Mouse (Mus musculus): ENCODE measurements around the gene Tbc1d23.

Gene Tbc1d23

GRCm38 (mm10) chr16:57144741-57145140, 86.6 kb downstream of the Tbc1d23 start:
- ChIA-PET POLR2A (interaction anchor here in 1 of 4 experiments (2.8 kb wide), 1 partner anchor 14 kb away, joined by 6 read pairs; no protein-coding TSS in a partner anchor), CTCF (no interaction called here)

DNA sequence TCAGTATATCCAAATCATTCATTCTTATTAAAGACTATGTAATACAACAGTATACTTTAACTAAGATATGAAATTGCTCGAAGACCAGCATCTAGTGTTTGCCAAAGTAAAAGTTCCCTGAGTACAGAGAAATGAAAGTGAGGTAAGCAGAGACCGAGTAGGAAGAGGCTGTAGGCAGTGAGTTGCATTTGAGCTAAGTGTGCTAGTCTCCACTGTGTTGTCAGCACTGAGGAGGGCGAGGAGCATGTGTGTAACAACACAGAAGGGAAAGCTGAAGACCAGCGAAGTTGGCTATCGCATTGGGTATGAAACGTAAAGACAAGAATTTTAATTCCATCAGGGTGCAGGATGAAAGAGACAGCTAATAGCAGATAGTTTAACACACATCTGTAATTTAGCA, 97.7 kb downstream of the Tbc1d23 start:
- POLR2A ChIA-PET = interaction anchor here in 3 of 4 experiments (0.8 to 4.8 kb wide), 9 partner anchors 10 to 1162 kb away, joined by 3 to 24 read pairs (median 4); partner anchors contain the start of gene Nit2 (in 2 of the 3)

GRCm38 (mm10) chr16:57132326-57132725, 99.0 kb downstream of the Tbc1d23 start:
- ChIA-PET CTCF (no interaction called here), POLR2A (interaction anchor here in 3 of 4 experiments (0.6 to 4.1 kb wide), 9 partner anchors 8 to 44 kb away, joined by 3 to 24 read pairs (median 6); partner anchors contain the start of genes Tomm70a (in 2 of the 3) and Nit2 (in 1 of the 3))

More for the DNA sequence above, 97.7 kb downstream of the Tbc1d23 start:
- CTCF ChIA-PET = no interaction called here

- CTCF ChIA-PET = interaction anchor here in 2 of 4 experiments (0.7 to 1.9 kb wide), 2 partner anchors 35 to 981 kb away, joined by 4 to 7 read pairs; no protein-coding TSS in a partner anchor
- POLR2A ChIA-PET = interaction anchor here in 3 of 4 experiments (0.6 to 4.1 kb wide), 16 partner anchors 9 to 462 kb away, joined by 3 to 24 read pairs (median 4); partner anchors contain the start of genes Nit2 (in 2 of the 3) and Tomm70a (in 2 of the 3)
Measured at GRCm38 (mm10) chr16:57131544-57131943, 99.8 kb downstream of the Tbc1d23 start.

DNA sequence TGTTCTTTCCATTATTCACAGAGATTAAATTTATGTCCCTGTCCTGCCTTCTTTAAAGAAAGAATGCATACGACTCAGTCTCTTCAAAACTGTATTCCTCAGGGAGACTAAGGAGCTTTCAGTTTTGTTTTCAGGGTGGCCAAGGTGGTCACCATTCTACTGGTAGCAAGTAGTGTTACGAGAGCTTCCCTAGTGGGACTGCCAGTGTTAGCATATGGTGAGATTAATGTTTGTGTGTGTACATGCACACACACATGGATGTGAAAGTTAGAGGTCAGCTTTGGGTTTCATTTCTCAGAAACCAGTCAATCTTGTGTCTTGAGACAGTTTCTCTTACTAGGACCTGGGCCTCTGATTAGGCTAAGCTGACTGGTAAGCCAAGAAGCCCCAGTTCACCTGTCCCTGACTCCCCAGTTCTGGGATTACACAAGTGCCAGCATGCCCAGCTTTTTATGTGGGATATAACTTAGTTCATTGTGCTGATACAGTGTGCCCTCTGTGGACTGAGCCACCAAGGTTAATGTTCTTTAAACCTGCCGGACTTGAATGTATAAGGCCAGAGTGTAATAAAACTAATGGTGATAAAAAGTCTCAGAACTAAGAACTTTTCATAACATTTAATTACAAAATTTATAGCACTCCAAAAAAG, 100.4 kb downstream of the Tbc1d23 start:
- CTCF ChIA-PET = interaction anchor here in 1 of 4 experiments (1.9 kb wide), 1 partner anchor 35 kb away, joined by 7 read pairs; no protein-coding TSS in a partner anchor
- POLR2A ChIA-PET = interaction anchor here (0.6 to 4.1 kb wide), 14 partner anchors 8 to 463 kb away, joined by 3 to 24 read pairs (median 5); partner anchors contain the start of genes Nit2 (in 2 of the 4) and Tomm70a (in 2 of the 4)

GRCm38 (mm10) chr16:57127825-57128224, 103.5 kb downstream of the Tbc1d23 start:
- POLR2A ChIA-PET = interaction anchor here in 3 of 4 experiments (0.6 to 2.0 kb wide), 12 partner anchors 13 to 153 kb away, joined by 3 to 10 read pairs (median 4); partner anchors contain the start of gene Nit2 (in 2 of the 3)
- CTCF ChIA-PET = interaction anchor here in 2 of 4 experiments (0.7 to 1.0 kb wide), 2 partner anchors 18 to 101 kb away, joined by 3 to 15 read pairs; no protein-coding TSS in a partner anchor

GRCm38 (mm10) chr16:57126268-57126667, 105.0 kb downstream of the Tbc1d23 start:
- CTCF ChIA-PET = interaction anchor here in 3 of 4 experiments (0.6 kb wide), 3 partner anchors 15 to 312 kb away, joined by 3 to 13 read pairs (median 5); no protein-coding TSS in a partner anchor
- POLR2A ChIA-PET = interaction anchor here in 3 of 4 experiments (0.6 to 2.0 kb wide), 13 partner anchors 9 to 1147 kb away, joined by 3 to 7 read pairs (median 5); partner anchors contain the start of genes Nit2 (in 2 of the 3) and Tfg (in 1 of the 3)

GRCm38 (mm10) chr16:57122682-57123445, 108.4 kb downstream of the Tbc1d23 start:
- POLR2A ChIA-PET = interaction anchor here (0.6 to 3.7 kb wide), 31 partner anchors 8 to 1172 kb away, joined by 3 to 24 read pairs (median 4); partner anchors contain the start of genes Nit2 (in 2 of the 4), Tbc1d23 (in 1 of the 4) and Tfg (in 1 of the 4)

DNA sequence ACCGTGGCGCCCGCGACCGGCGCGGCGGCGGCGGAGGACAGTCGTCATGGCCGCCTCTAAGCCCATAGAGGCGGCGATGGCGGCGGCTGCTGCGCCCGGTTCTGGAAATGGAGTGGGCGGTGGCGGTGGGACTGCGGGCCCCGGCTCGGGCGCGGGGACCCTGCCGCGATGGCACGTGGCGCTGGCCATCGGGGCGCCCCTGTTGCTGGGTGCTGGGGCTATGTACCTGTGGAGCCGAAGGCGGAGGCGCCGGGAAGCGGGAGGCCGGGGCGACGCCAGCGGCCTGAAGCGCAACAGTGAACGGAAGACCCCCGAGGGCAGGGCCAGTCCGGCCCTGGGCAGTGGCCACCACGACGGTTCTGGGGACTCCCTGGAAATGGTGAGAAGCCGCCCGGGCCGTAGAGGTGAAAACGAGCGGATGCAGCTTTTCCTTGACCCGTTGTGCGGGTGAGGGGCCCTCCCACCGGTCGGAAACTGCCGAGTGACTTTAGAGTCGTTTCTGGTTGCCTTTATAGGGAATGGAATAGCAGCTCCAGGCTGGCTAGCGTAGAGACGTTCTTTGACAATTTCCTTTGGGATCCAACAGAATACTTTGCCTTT, 109.4 kb downstream of the Tbc1d23 start:
- ChIA-PET POLR2A (interaction anchor here (0.5 to 3.7 kb wide), 34 partner anchors 9 to 1171 kb away, joined by 3 to 24 read pairs (median 4); partner anchors contain the start of genes Nit2 (in 2 of the 4), Cmss1 (in 1 of the 4), Tbc1d23 (in 1 of the 4) and Tfg (in 1 of the 4)), CTCF (interaction anchor here in 3 of 4 experiments (0.6 to 1.0 kb wide), 3 partner anchors 16 to 45 kb away, joined by 3 to 4 read pairs (median 3); partner anchors contain the start of gene Nit2 (in 1 of the 3))

More at GRCm38 (mm10) chr16:57122682-57123445, 108.4 kb downstream of the Tbc1d23 start:
- CTCF ChIA-PET = interaction anchor here in 2 of 4 experiments (0.6 to 1.0 kb wide), 3 partner anchors 43 to 485 kb away, joined by 3 read pairs; partner anchors contain the start of gene Nit2 (in 1 of the 2)

DNA sequence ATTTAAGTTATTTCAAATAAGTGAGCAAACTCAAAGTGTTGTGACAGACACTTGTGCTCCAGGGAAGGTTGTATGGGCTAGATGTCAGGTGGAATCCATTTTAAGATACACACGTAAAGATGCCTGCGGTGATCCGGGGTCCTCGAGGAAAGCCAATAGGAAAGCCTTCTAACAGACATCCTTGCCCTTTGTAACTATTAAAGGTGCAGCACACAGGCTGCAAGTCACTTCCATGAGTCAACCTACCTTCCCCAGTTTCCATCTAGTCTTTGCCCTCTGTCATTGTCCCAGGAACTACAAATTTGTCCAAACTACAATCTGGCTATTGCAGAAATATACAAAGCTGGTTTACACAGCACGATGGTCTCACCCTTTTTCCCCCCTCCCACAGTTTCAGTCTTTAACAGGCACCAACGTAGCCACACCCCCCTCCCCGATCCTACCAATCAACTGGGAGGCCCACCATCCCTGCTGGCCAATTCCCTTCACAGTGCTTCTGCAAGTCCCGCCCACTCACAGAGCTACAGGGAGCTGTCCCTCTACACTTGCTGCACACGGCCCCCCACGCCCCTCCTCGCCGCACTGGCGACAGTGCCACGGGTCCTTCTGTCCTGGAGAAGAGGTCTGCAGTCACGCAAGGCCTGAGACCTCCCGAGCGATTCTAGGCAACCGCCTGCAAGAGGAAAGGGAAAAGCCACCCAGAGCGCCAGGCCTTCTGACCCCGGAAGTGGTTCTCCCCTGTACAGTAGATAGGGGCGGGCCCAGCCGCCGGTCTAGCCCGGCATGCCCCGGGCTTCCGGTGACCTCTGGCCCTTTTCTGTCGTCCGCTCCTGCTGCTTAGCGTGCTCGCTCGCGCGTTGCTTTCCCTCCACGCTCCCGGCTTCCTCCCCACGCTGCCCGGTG, 110.1 kb downstream of the Tbc1d23 start, which contains the start of gene Tomm70a:
Gene Tomm70a, plus strand, starts transcription at position 791 of the 903 bp plus-strand sequence.
- POLR2A ChIA-PET = interaction anchor here in 3 of 4 experiments (0.5 to 3.7 kb wide), 26 partner anchors 10 to 1186 kb away, joined by 3 to 22 read pairs (median 4); partner anchors contain the start of genes Nit2 (in 2 of the 3), Tbc1d23 (in 2 of the 3), Cep97 (in 1 of the 3) and Cmss1 (in 1 of the 3)
- CTCF ChIA-PET = interaction anchor here (0.5 to 1.0 kb wide), 4 partner anchors 15 to 46 kb away, joined by 3 to 4 read pairs (median 4); partner anchors contain the start of gene Nit2 (in 1 of the 4)
